Mouse (Mus musculus) naive thymus-derived CD4-positive, alpha-beta T cell, adult 2 months (primary cell): ENCODE results near the gene H2-Ob.
A peak's percentile ranks its signal among the peaks of the same experiment; 100 is the strongest.

Experiments
- DNase-seq: peaks from one replicate; pipeline ENCODE4 v3.0.0-alpha.2; 2011; ENCODE audit warnings: low read depth

H2-Ob gene

GRCm38 (mm10) chr17:34244656-34245055 lies 6.0 kb downstream of the H2-Ob start:
- DNase-seq: no peak

GRCm38 (mm10) chr17:34247047-34247446 lies 8.3 kb downstream of the H2-Ob start:
- no peak for DNase-seq

GRCm38 (mm10) chr17:34248764-34249163 lies 10.1 kb downstream of the H2-Ob start:
- DNase-seq: no peak

GRCm38 (mm10) chr17:34249361-34249760 lies 10.7 kb downstream of the H2-Ob start:
- no peak for DNase-seq

GRCm38 (mm10) chr17:34249878-34250277 lies 11.2 kb downstream of the H2-Ob start:
- peak; percentile 84 for DNase-seq

GRCm38 (mm10) chr17:34251666-34252065 lies 13.0 kb downstream of the H2-Ob start:
- DNase-seq: no peak

- DNase-seq: no peak
Observed at GRCm38 (mm10) chr17:34256501-34256900, 17.8 kb downstream of the H2-Ob start.

- DNase-seq: peak; percentile 90
Observed at GRCm38 (mm10) chr17:34257594-34258375, 19.1 kb downstream of the H2-Ob start, which contains the start of gene H2-Ab1. TSS of gene H2-Ab1 (plus strand) at chr17:34257689.

GRCm38 (mm10) chr17:34260551-34260950 lies 21.8 kb downstream of the H2-Ob start:
- no peak for DNase-seq

- peak; percentile 91 for DNase-seq
Observed at GRCm38 (mm10) chr17:34261502-34261901, 22.8 kb downstream of the H2-Ob start.

- DNase-seq: peak; percentile 95
Observed at GRCm38 (mm10) chr17:34263068-34263467, 24.4 kb downstream of the H2-Ob start.

- peak; percentile 52 for DNase-seq
Observed at GRCm38 (mm10) chr17:34263811-34264371, 25.2 kb downstream of the H2-Ob start.

- peak; percentile 56 for DNase-seq
Observed at GRCm38 (mm10) chr17:34264452-34265351, 26.0 kb downstream of the H2-Ob start.

GRCm38 (mm10) chr17:34268262-34268661 lies 29.6 kb downstream of the H2-Ob start:
- no peak for DNase-seq

- no peak for DNase-seq
Observed at GRCm38 (mm10) chr17:34268748-34269147, 30.0 kb downstream of the H2-Ob start.

GRCm38 (mm10) chr17:34269817-34270216 lies 31.1 kb downstream of the H2-Ob start:
- DNase-seq: no peak

- no peak for DNase-seq
Observed at GRCm38 (mm10) chr17:34270230-34270629, 31.5 kb downstream of the H2-Ob start.

GRCm38 (mm10) chr17:34270940-34271339 lies 32.2 kb downstream of the H2-Ob start:
- DNase-seq: no peak

GRCm38 (mm10) chr17:34272102-34272501 lies 33.4 kb downstream of the H2-Ob start:
- no peak for DNase-seq

GRCm38 (mm10) chr17:34280499-34281038 lies 41.9 kb downstream of the H2-Ob start:
- no peak for DNase-seq

GRCm38 (mm10) chr17:34281836-34282235 lies 43.1 kb downstream of the H2-Ob start:
- DNase-seq: no peak

GRCm38 (mm10) chr17:34285371-34285770 lies 46.7 kb downstream of the H2-Ob start:
- no peak for DNase-seq
